Mouse (Mus musculus) heart, embryonic 16.5 days (tissue): ENCODE measurements around the gene Pigb. TPM values are rescaled to one million over a fixed set of nuclear protein-coding genes. Genes with fewer than 3 reads are reported as not detected.

Experiments used
- ATAC-seq: fragments of 200-750 bp; cut with Nextera tagmentation; replicated peaks from 2 replicates; pipeline ENCODE4 v1.8.0; 2017; ENCODE audit warnings: moderate number of reproducible peaks; ENCODE audit not compliant: insufficient read depth, low FRiP score; ENCODE audit errors: extremely low read depth
- H3K27ac ChIP-seq: fragments of 300-500 bp; sonication (generic); 2 replicates; pipeline ENCODE4 v1.5.1; 2014; ENCODE audit warnings: mild to moderate bottlenecking, low read length, control low read depth, moderate library complexity
- H3K27me3 ChIP-seq: fragments of 300-500 bp; sonication (generic); 2 replicates; pipeline ENCODE4 v1.6.1; 2014; ENCODE audit warnings: low read length, mixed read lengths; ENCODE audit not compliant: control insufficient read depth, insufficient read depth
- H3K36me3 ChIP-seq: fragments of 300-500 bp; sonication (generic); 2 replicates; pipeline ENCODE4 v1.6.1; 2014; ENCODE audit not compliant: control insufficient read depth, insufficient read depth
- H3K4me1 ChIP-seq: fragments of 300-500 bp; sonication (generic); 2 replicates; pipeline ENCODE4 v1.6.1; 2014; ENCODE audit warnings: low read length, mixed read lengths; ENCODE audit not compliant: control insufficient read depth, insufficient read depth
- H3K4me2 ChIP-seq: fragments of 300-500 bp; sonication (generic); 2 replicates; pipeline ENCODE4 v1.6.1; 2014; ENCODE audit warnings: low read depth, mild to moderate bottlenecking, control low read depth, low read length
- H3K4me3 ChIP-seq: fragments of 300-500 bp; sonication (generic); 2 replicates; pipeline ENCODE4 v1.5.1; 2014; ENCODE audit warnings: mild to moderate bottlenecking, control low read depth, low read length
- H3K9ac ChIP-seq: fragments of 300-500 bp; sonication (generic); 2 replicates; pipeline ENCODE4 v1.6.1; 2014; ENCODE audit warnings: low read length, control low read depth
- H3K9me3 ChIP-seq: fragments of 300-500 bp; sonication (generic); replicated peaks from 2 replicates; pipeline ENCODE4 v1.6.1; 2016; ENCODE audit warnings: low read length; ENCODE audit not compliant: control insufficient read depth
- WGBS: fragments of 180-500 bp; shearing (Covaris S2); extraction: QIAGEN DNeasy Blood & Tissue Kit; methylation state at CpG from one replicate; pipeline ENCODE4 v1.1.7; 2014; 5-methylcytosine and 5-hydroxymethylcytosine counted together
- polyA plus RNA-seq: library from polyadenylated mRNA; unstranded; fragments of >200 nt; fragmentation: Nextera tagmentation; extraction: Ambion mirVana; gene quantifications from 2 replicates; pipeline ENCODE4 v1.2.1, GENCODE M21; 2015

Gene Pigb
- polyA plus RNA-seq, 1 experiment from 2014 or later = 7.5 TPM

DNA sequence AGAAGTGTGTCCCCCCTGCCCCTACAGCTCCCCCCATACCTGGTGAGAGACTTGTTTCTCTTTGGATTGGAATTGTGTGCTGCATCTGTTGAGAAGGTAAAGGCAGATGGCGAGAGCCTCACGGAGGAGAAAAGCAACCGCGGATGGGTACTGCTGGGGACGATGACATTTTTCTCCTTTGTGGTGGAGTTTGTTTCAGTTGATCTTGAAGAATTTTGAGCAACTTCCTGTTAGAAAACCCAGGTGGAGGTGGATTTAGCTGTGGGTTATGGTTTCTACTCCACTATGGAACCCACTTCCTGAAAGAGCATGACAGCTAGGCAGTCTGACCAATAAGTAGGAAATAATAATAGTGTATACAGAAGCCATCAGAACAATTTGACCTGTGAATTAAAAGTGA is 33.0 kb upstream of the Pigb start:
- H3K27ac ChIP-seq = no peak overlapping the region

GRCm38 (mm10) chr9:73072426-73072825 is 32.2 kb upstream of the Pigb start:
- ATAC-seq = no peak
- Histone ChIP-seq H3K4me2 (no peak overlapping the region), H3K4me3 (no peak overlapping the region), H3K4me1 (peaks cover 9% of the 10 kb centered on the region), H3K27me3 (no peaks in the 10 kb centered on the region), H3K9ac (no peak overlapping the region), H3K27ac (no peak overlapping the region), H3K9me3 (no peaks in the 10 kb centered on the region; the same call in 1 of the 2 replicates), H3K36me3 (no peaks in the 10 kb centered on the region)
- WGBS = 67% methylated on average over 8 of the region's 8 CpGs

More for the DNA sequence above, 33.0 kb upstream of the Pigb start:
- Histone ChIP-seq H3K9me3 (no peaks in the 10 kb centered on the region; the same call in 1 of the 2 replicates), H3K9ac (no peak overlapping the region), H3K4me1 (peaks cover 3% of the 10 kb centered on the region), H3K4me3 (no peak overlapping the region), H3K36me3 (no peaks in the 10 kb centered on the region), H3K4me2 (no peak overlapping the region), H3K27me3 (no peaks in the 10 kb centered on the region)
- ATAC-seq = no peak
- 79% methylated on average over 5 of the region's 5 CpGs for WGBS

DNA sequence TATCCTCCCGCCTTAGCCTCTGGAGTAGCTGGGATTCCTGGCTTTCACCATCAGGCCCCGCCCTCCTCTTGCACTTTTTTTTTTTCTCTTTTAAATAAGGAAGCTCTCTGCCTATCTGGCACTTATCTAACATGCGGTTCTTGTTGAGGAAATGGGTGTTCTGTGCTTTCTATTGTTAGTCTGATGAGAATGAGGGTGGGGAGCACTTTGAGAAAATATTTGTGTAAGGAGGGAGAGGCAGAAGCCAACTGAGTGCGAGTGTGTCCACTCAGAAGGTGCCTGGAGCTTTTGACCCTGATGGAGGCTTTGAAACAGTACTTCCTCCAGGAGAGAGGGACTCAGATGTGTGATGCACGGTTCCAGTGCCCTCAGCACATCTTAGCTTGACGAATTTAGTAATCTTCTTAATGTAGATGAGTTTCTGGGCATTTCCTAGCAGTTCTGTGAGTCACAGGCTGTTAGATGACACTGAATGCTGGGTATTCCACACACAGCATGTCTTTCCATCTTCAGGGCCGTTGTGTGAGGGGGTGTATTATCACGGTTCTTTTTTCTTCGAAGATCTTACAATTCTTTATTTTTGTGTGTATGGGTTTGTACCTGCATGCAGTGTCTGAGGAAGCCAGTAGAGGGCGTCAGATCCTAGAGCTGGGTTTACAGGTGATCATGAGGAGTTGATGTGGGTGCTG is 30.9 kb upstream of the Pigb start:
- Histone ChIP-seq H3K4me1 (peaks cover 9% of the 10 kb centered on the region), H3K9ac (no peak overlapping the region), H3K9me3 (no peaks in the 10 kb centered on the region; the same call in 1 of the 2 replicates), H3K4me3 (no peak overlapping the region), H3K4me2 (no peak overlapping the region), H3K36me3 (no peaks in the 10 kb centered on the region), H3K27ac (peak overlapping the region; percentile 66), H3K27me3 (no peaks in the 10 kb centered on the region)
- ATAC-seq = 0 out of 2 replicates have a peak, but pooled peaks have one; percentile 11
- 53% methylated on average over 10 of the region's 10 CpGs for WGBS

- no peaks in the 10 kb centered on the region; the same call in 1 of the 2 replicates for H3K9me3 ChIP-seq
- ATAC-seq = no peak
- H3K9ac ChIP-seq = no peak overlapping the region
- WGBS = 64% methylated on average over 6 of the region's 6 CpGs
- no peaks in the 10 kb centered on the region for H3K36me3 ChIP-seq
- no peak overlapping the region for H3K4me2 ChIP-seq
- H3K27ac ChIP-seq = peak overlapping the region; percentile 59
- no peaks in the 10 kb centered on the region for H3K27me3 ChIP-seq
- H3K4me1 ChIP-seq = peaks cover 9% of the 10 kb centered on the region
- no peak overlapping the region for H3K4me3 ChIP-seq
Observed at GRCm38 (mm10) chr9:73068688-73069087, 28.5 kb upstream of the Pigb start.

GRCm38 (mm10) chr9:73068230-73068679 is 28.1 kb upstream of the Pigb start:
- peak overlapping the region; percentile 28 for H3K4me2 ChIP-seq
- 23% methylated on average over 6 of the region's 6 CpGs for WGBS
- H3K27ac ChIP-seq = peak overlapping the region; percentile 59
- no peak overlapping the region for H3K4me3 ChIP-seq
- H3K4me1 ChIP-seq = peaks cover 11% of the 10 kb centered on the region
- ATAC-seq = peak; percentile 55
- no peaks in the 10 kb centered on the region for H3K27me3 ChIP-seq
- H3K9me3 ChIP-seq = no peaks in the 10 kb centered on the region; the same call in 1 of the 2 replicates
- no peaks in the 10 kb centered on the region for H3K36me3 ChIP-seq
- peak overlapping the region; percentile 33; the same call in 1 of the 2 replicates for H3K9ac ChIP-seq

DNA sequence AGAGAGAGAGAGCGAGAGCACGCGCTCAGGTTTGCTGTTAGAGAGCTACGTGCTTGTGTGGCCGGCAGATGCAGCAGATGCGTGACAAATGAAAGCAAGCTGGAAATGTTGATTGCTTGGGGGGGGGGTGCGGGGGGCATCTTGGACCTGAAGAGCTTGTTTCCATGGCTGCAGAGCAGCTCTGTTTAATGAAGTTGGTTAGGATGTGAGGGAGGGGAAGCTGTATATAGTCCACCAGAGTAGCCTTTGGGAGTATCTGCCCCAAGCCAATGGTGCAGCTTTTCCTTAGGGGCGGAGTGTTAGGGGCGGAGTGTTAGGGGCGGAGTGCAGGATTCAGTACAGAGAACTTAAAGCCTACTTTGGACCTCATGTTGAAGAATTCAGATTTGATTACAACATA is 26.9 kb upstream of the Pigb start:
- H3K4me3 ChIP-seq = peak overlapping the region; percentile 19; the same call in 1 of the 2 replicates
- no peak overlapping the region for H3K27ac ChIP-seq
- ATAC-seq = peak; percentile 63; the same call in 1 of the 2 replicates

DNA sequence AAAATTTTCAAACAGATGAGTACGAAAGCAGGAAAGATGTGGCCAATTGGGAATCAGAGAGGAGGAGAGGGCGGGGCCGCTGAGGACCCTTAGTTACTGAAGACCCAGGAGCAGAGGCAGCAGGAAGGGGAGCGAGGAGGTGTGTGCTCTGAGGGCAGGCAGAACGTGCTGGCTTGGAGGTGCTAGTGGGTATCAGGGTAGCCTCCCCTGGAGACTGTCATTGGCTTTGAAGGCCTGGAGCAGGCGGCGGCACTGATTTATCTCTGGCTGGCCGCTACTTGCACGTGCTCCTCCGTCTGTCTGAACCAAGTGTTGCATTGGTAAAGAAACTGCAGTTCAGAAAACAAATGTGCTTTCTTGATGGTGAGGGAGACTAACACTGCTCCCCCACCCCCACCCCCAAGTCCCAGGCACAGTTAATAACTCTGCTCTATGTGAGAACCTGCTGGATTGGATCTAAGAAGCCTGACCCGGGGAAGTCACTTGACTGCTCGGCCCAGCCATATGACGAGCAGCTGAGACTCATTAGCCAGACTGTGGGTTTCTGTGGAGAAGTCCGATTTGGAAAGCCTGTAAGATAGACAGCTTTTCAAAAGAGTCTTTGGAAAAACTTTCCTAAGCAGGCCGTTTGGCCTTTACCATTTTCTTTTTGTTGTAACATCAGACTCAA is 23.6 kb upstream of the Pigb start:
- 29% methylated on average over 15 of the region's 15 CpGs for WGBS
- no peak overlapping the region for H3K4me3 ChIP-seq
- H3K9ac ChIP-seq = no peak overlapping the region

More for the DNA sequence above, 26.9 kb upstream of the Pigb start:
- Histone ChIP-seq H3K9ac (no peak overlapping the region), H3K27me3 (no peaks in the 10 kb centered on the region), H3K9me3 (no peaks in the 10 kb centered on the region; the same call in 1 of the 2 replicates), H3K4me1 (peaks cover 11% of the 10 kb centered on the region), H3K4me2 (peak overlapping the region; percentile 52), H3K36me3 (no peaks in the 10 kb centered on the region)
- WGBS = 36% methylated on average over 10 of the region's 10 CpGs

DNA sequence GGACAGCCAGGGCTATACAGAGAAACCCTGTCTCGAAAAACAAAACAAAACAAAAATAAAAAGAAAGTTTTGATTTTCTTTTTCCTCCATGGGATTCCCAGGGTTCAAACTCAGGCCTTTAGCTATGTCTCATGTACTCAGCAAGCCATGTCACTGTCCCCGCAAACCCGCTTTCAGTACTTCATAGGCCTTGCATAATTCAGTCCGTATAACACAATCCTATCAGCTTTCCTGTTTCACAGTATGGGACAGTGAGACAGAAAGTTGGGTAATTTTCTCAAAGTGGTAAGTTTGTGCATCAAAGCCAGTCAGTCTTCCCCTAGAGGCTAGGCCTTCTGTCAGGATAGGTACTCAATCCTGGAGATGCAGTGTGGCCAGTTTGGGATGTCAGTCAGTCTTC is 19.0 kb upstream of the Pigb start:
- Histone ChIP-seq H3K9me3 (no peaks in the 10 kb centered on the region), H3K4me1 (0 out of 2 replicates have a peak, but pooled peaks cover 2% of the 10 kb centered on the region), H3K27ac (no peak overlapping the region), H3K9ac (no peak overlapping the region), H3K36me3 (no peaks in the 10 kb centered on the region), H3K27me3 (no peaks in the 10 kb centered on the region), H3K4me2 (no peak overlapping the region), H3K4me3 (no peak overlapping the region)
- 84% methylated on average over 4 of the region's 4 CpGs for WGBS
- no peak for ATAC-seq

More for the DNA sequence above, 23.6 kb upstream of the Pigb start:
- Histone ChIP-seq H3K36me3 (no peaks in the 10 kb centered on the region), H3K4me2 (peak overlapping the region; percentile 48), H3K27me3 (no peaks in the 10 kb centered on the region), H3K9me3 (no peaks in the 10 kb centered on the region), H3K4me1 (peaks cover 11% of the 10 kb centered on the region), H3K27ac (no peak overlapping the region)
- no peak for ATAC-seq

- H3K9ac ChIP-seq = no peak overlapping the region
- no peak for ATAC-seq
- no peaks in the 10 kb centered on the region for H3K27me3 ChIP-seq
- no peak overlapping the region for H3K27ac ChIP-seq
- H3K9me3 ChIP-seq = no peaks in the 10 kb centered on the region
- 54% methylated on average over 10 of the region's 10 CpGs for WGBS
- no peaks in the 10 kb centered on the region for H3K36me3 ChIP-seq
- no peak overlapping the region for H3K4me2 ChIP-seq
- no peak overlapping the region for H3K4me3 ChIP-seq
- no peaks in the 10 kb centered on the region for H3K4me1 ChIP-seq
Observed at GRCm38 (mm10) chr9:73055441-73055911, 15.3 kb upstream of the Pigb start.
